Mouse (Mus musculus) heart, adult 2 months (tissue): ENCODE measurements around the gene Muc4.

Experiments
- CTCF ChIP-seq: fragments of 200-600 bp; IDR thresholded peaks from 2 replicates; pipeline ENCODE4 v1.8.1; 2022; ENCODE audit warnings: antibody characterized with exemption, mild to moderate bottlenecking, moderate library complexity
- EP300 ChIP-seq: fragments of 200-500 bp; IDR thresholded peaks from 2 replicates; pipeline ENCODE4 v1.6.1; 2011; ENCODE audit warnings: low read depth, low read length, control low read depth; ENCODE audit not compliant: insufficient read depth
- POLR2A ChIP-seq: fragments of 200-500 bp; IDR thresholded peaks from 2 replicates; pipeline ENCODE4 v1.6.1; 2011; ENCODE audit warnings: mild to moderate bottlenecking, low read depth, low read length, control low read depth; ENCODE audit not compliant: insufficient read depth

- TF ChIP-seq POLR2A (no peak), CTCF (no peak), EP300 (no peak)
Observed at GRCm38 (mm10) chr16:32728730-32729129, 7.0 kb upstream of the Muc4 start.
